Mouse (Mus musculus): Measurements from ENCODE around the gene Ctsf. TPM values are rescaled to one million over a fixed set of nuclear protein-coding genes. Genes with fewer than 3 reads are reported as not detected.

The Ctsf gene
- polyA plus RNA-seq, 1 experiment from 2014 or later = 31.3 TPM

GRCm38 (mm10) chr19:4829156-4829555 is 25.8 kb upstream of the Ctsf start:
- Histone ChIP-seq H3K4me2 (no peak overlapping the region), H3K4me3 (no peak overlapping the region), H3K4me1 (peaks cover 5% of the 10 kb centered on the region; the same call in 1 of the 2 replicates), H3K27ac (no peak overlapping the region; the same call in 1 of the 2 replicates), H3K9me3 (replicated peaks) (no peaks in the 10 kb centered on the region), H3K9ac (no peak overlapping the region), H3K27me3 (no peaks in the 10 kb centered on the region), H3K36me3 (ENCODE audit: poor library complexity, severe bottlenecking) (peaks cover 20% of the 10 kb centered on the region; the same call in 1 of the 2 replicates)
- ATAC-seq = no peak
- 65% methylated on average over 7 of the region's 7 CpGs for WGBS

GRCm38 (mm10) chr19:4833977-4834376 is 21.0 kb upstream of the Ctsf start:
- Histone ChIP-seq H3K27ac (no peak overlapping the region), H3K27me3 (no peaks in the 10 kb centered on the region), H3K36me3 (ENCODE audit: poor library complexity, severe bottlenecking) (peaks cover 15% of the 10 kb centered on the region; the same call in 1 of the 2 replicates), H3K4me3 (no peak overlapping the region), H3K9ac (no peak overlapping the region), H3K4me2 (no peak overlapping the region), H3K9me3 (replicated peaks) (no peaks in the 10 kb centered on the region), H3K4me1 (peaks cover 17% of the 10 kb centered on the region)
- 87% methylated on average over 8 of the region's 8 CpGs for whole genome bisulfite sequencing
- ATAC-seq = no peak

GRCm38 (mm10) chr19:4836096-4836495 is 18.8 kb upstream of the Ctsf start:
- no peak overlapping the region for H3K4me2 ChIP-seq
- no peak for ATAC-seq
- H3K4me3 ChIP-seq = no peak overlapping the region
- no peak overlapping the region for H3K27ac ChIP-seq
- WGBS = 72% methylated on average over 2 of the region's 2 CpGs
- H3K9me3 ChIP-seq (replicated peaks) = no peaks in the 10 kb centered on the region
- H3K36me3 ChIP-seq (ENCODE audit: poor library complexity, severe bottlenecking) = peaks cover 13% of the 10 kb centered on the region; the same call in 1 of the 2 replicates
- no peak overlapping the region for H3K9ac ChIP-seq
- H3K4me1 ChIP-seq = peaks cover 23% of the 10 kb centered on the region
- H3K27me3 ChIP-seq = peaks cover 17% of the 10 kb centered on the region

- Histone ChIP-seq H3K4me1 (peaks cover 23% of the 10 kb centered on the region), H3K9ac (no peak overlapping the region), H3K9me3 (replicated peaks) (no peaks in the 10 kb centered on the region), H3K4me2 (no peak overlapping the region), H3K4me3 (no peak overlapping the region), H3K36me3 (ENCODE audit: poor library complexity, severe bottlenecking) (peaks cover 10% of the 10 kb centered on the region; the same call in 1 of the 2 replicates), H3K27ac (no peak overlapping the region), H3K27me3 (peaks cover 26% of the 10 kb centered on the region)
- 92% methylated on average over 6 of the region's 6 CpGs for WGBS
- no peak for ATAC-seq
Observed at GRCm38 (mm10) chr19:4837049-4837448, 17.9 kb upstream of the Ctsf start.

GRCm38 (mm10) chr19:4838526-4839140 is 16.3 kb upstream of the Ctsf start:
- Histone ChIP-seq H3K4me2 (peak overlapping the region; percentile 97), H3K4me3 (peak overlapping the region; percentile 64), H3K9me3 (replicated peaks) (no peaks in the 10 kb centered on the region), H3K27me3 (peaks cover 35% of the 10 kb centered on the region), H3K27ac (no peak overlapping the region), H3K4me1 (peaks cover 18% of the 10 kb centered on the region), H3K9ac (peak overlapping the region; percentile 69), H3K36me3 (ENCODE audit: poor library complexity, severe bottlenecking) (peaks cover 3% of the 10 kb centered on the region; the same call in 1 of the 2 replicates)
- WGBS = 36% methylated on average over 10 of the region's 10 CpGs
- 0 out of 2 replicates have a peak, but pooled peaks have one; percentile 11 for ATAC-seq

GRCm38 (mm10) chr19:4839149-4839548 is 15.8 kb upstream of the Ctsf start, which contains the start of the genes Ccs and Ccdc87:
Ccs (minus strand) TSS chr19:4839332.
Ccdc87 (plus strand) TSS chr19:4839366.
- ATAC-seq = peak; percentile 99
- H3K4me1 ChIP-seq = peaks cover 18% of the 10 kb centered on the region
- H3K4me3 ChIP-seq = peak within 1 kb of the TSS; percentile 64
- under 1% methylated on average over 25 of the region's 25 CpGs for WGBS
- H3K27ac ChIP-seq = no peak within 1 kb of the TSS
- peak within 1 kb of the TSS; percentile 97 for H3K4me2 ChIP-seq
- peaks cover 3% of the 10 kb centered on the region; the same call in 1 of the 2 replicates for H3K36me3 ChIP-seq (ENCODE audit: poor library complexity, severe bottlenecking)
- H3K9ac ChIP-seq = peak within 1 kb of the TSS; percentile 69
- no peaks in the 10 kb centered on the region for H3K9me3 ChIP-seq (replicated peaks)
- H3K27me3 ChIP-seq = peaks cover 35% of the 10 kb centered on the region

GRCm38 (mm10) chr19:4840848-4841247 is 14.1 kb upstream of the Ctsf start:
- H3K4me1 ChIP-seq = peaks cover 18% of the 10 kb centered on the region
- 84% methylated on average over 9 of the region's 9 CpGs for WGBS
- H3K9ac ChIP-seq = no peak overlapping the region
- H3K27me3 ChIP-seq = peaks cover 35% of the 10 kb centered on the region
- H3K27ac ChIP-seq = no peak overlapping the region
- no peak for ATAC-seq
- no peaks in the 10 kb centered on the region for H3K9me3 ChIP-seq (replicated peaks)
- H3K4me2 ChIP-seq = no peak overlapping the region
- no peaks in the 10 kb centered on the region for H3K36me3 ChIP-seq (ENCODE audit: poor library complexity, severe bottlenecking)
- no peak overlapping the region for H3K4me3 ChIP-seq

- no peaks in the 10 kb centered on the region for H3K36me3 ChIP-seq (ENCODE audit: poor library complexity, severe bottlenecking)
- no peak overlapping the region for H3K4me3 ChIP-seq
- peaks cover 39% of the 10 kb centered on the region for H3K27me3 ChIP-seq
- no peak overlapping the region for H3K4me2 ChIP-seq
- H3K9me3 ChIP-seq (replicated peaks) = no peaks in the 10 kb centered on the region
- WGBS = 77% methylated on average over 2 of the region's 2 CpGs
- H3K27ac ChIP-seq = no peak overlapping the region
- H3K9ac ChIP-seq = no peak overlapping the region
- no peak for ATAC-seq
- H3K4me1 ChIP-seq = peaks cover 18% of the 10 kb centered on the region
Observed at GRCm38 (mm10) chr19:4842611-4843010, 12.3 kb upstream of the Ctsf start.

GRCm38 (mm10) chr19:4845846-4846245 is 9.1 kb upstream of the Ctsf start:
- H3K4me1 ChIP-seq = no peaks in the 10 kb centered on the region
- no peak for ATAC-seq
- no peaks in the 10 kb centered on the region for H3K9me3 ChIP-seq (replicated peaks)
- H3K27me3 ChIP-seq = peaks cover 25% of the 10 kb centered on the region
- H3K36me3 ChIP-seq (ENCODE audit: poor library complexity, severe bottlenecking) = no peaks in the 10 kb centered on the region
- H3K9ac ChIP-seq = no peak overlapping the region
- 84% methylated on average over 2 of the region's 2 CpGs for WGBS
- no peak overlapping the region for H3K27ac ChIP-seq
- no peak overlapping the region for H3K4me2 ChIP-seq
- H3K4me3 ChIP-seq = no peak overlapping the region

GRCm38 (mm10) chr19:4847490-4847889 is 7.4 kb upstream of the Ctsf start:
- no peak overlapping the region for H3K9ac ChIP-seq
- no peak for ATAC-seq
- WGBS = 34% methylated on average over 7 of the region's 7 CpGs
- H3K4me3 ChIP-seq = no peak overlapping the region
- no peaks in the 10 kb centered on the region for H3K9me3 ChIP-seq (replicated peaks)
- peaks cover 8% of the 10 kb centered on the region for H3K27me3 ChIP-seq
- no peak overlapping the region for H3K4me2 ChIP-seq
- H3K36me3 ChIP-seq (ENCODE audit: poor library complexity, severe bottlenecking) = no peaks in the 10 kb centered on the region
- no peaks in the 10 kb centered on the region for H3K4me1 ChIP-seq
- no peak overlapping the region for H3K27ac ChIP-seq

GRCm38 (mm10) chr19:4849800-4850199 is 5.1 kb upstream of the Ctsf start:
- H3K27me3 ChIP-seq = peaks cover 4% of the 10 kb centered on the region; the same call in 1 of the 2 replicates
- no peaks in the 10 kb centered on the region for H3K36me3 ChIP-seq (ENCODE audit: poor library complexity, severe bottlenecking)
- 62% methylated on average over 4 of the region's 4 CpGs for WGBS
- no peak overlapping the region for H3K4me3 ChIP-seq
- H3K27ac ChIP-seq = no peak overlapping the region
- ATAC-seq = no peak
- peaks cover 4% of the 10 kb centered on the region; the same call in 1 of the 2 replicates for H3K4me1 ChIP-seq
- no peaks in the 10 kb centered on the region for H3K9me3 ChIP-seq (replicated peaks)
- H3K4me2 ChIP-seq = no peak overlapping the region
- H3K9ac ChIP-seq = no peak overlapping the region

- peaks cover 5% of the 10 kb centered on the region for H3K4me1 ChIP-seq
- no peaks in the 10 kb centered on the region for H3K36me3 ChIP-seq (ENCODE audit: poor library complexity, severe bottlenecking)
- H3K9me3 ChIP-seq (replicated peaks) = no peaks in the 10 kb centered on the region
- no peak for ATAC-seq
- H3K27ac ChIP-seq = no peak overlapping the region
- H3K9ac ChIP-seq = no peak overlapping the region
- peaks cover 6% of the 10 kb centered on the region for H3K27me3 ChIP-seq
- no peak overlapping the region for H3K4me2 ChIP-seq
- no peak overlapping the region for H3K4me3 ChIP-seq
- WGBS = 44% methylated on average over 5 of the region's 5 CpGs
Observed at GRCm38 (mm10) chr19:4850281-4850680, 4.6 kb upstream of the Ctsf start.

Data from forebrain, embryonic 13.5 days (tissue).